Mouse (Mus musculus): ENCODE measurements around the gene Ptpn9. TPM values are rescaled to one million over a fixed set of nuclear protein-coding genes. Genes with fewer than 3 reads are reported as not detected.
"Not testable (repeated sequence)": the region's sequence is repeated elsewhere in the genome, so short reads cannot be mapped to it uniquely, and the experiment has no call there.

The Ptpn9 gene
- 21.6 and 22.1 TPM in 2 replicates for polyA plus RNA-seq (2016; fragmentation: Nextera tagmentation; extraction: Ambion mirVana)

DNA sequence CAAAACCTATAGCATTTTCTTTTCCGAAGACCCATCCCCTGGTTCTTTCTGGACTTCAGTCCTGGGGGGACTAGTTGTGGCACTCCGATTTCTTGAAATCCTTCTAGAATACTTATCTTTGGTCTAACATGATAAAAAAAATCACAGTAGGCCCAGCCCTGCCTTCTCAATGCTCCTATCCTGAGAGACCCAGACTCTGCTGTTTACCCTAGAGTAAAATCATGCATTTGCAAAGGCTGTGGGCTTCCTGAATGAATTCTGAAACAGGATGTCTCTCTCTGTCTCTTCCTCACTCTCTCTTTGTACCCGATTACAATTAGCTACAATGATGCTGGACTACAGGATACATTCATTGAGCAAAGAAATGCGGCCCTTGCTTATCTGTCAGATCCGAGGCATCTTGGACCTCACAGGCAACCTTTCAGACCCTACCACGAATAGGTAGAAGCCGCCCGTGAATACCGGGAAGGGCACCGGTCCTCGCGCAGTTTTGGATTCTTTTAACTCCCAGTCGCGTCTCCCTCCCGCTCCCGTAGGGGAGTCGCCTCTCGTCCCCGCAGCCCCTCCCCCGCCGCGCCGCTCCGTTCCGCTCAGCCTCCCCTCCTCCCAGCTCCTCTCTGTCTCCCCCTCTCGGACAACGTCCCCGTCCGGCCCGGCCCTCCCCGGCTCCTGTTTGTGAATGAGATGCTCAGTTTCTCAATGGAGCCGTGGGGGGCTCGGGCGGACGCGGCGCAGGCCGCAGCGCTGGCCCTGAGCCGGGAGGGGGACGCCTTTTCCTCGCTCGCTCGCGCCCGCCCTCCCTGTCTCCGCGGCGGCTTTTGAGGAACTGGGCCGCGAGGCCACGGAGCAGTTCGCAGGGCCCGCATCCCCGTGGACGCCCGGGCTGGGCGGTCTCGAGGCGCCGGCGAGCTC is at the start of gene Ptpn9:
Gene Ptpn9, plus strand, starts transcription at position 638 of the 912 bp plus-strand sequence.
- WGBS: 2% methylated on average over 62 of the region's 62 CpGs
- peak; percentile 96 for DNase-seq (ENCODE audit: low spot score)
- no peaks in the 10 kb centered on the region for H3K27me3 ChIP-seq (replicated peaks; ENCODE audit: low read depth, poor library complexity, severe bottlenecking)
- no peaks in the 10 kb centered on the region for H3K9me3 ChIP-seq
- H3K36me3 ChIP-seq (replicated peaks): peaks cover 8% of the 10 kb centered on the region
- H3K4me3 ChIP-seq: peak within 1 kb of the TSS; percentile 98
- peaks cover 9% of the 10 kb centered on the region for H3K4me1 ChIP-seq
- H3K27ac ChIP-seq (replicated peaks): peak within 1 kb of the TSS; percentile 95

DNA sequence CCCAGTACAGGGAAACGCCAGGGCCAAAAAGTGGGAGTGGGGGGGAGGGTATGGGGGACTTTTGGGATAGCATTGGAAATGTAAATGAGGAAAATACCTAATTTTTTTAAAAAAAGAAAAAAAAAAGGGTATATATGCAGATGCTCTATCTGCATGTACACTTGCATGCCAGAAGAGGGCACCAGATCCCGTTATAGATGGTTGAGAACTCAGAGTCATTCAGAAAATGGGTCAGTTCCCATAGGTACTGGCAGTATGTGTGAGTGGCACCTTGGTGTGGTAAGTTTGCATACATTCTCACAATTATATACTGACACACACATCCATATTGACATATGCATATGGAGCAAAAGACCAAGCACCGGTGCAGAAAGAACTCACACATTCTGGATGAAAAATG is 47.2 kb upstream of the Ptpn9 start:
- H3K9me3 ChIP-seq; H3K27ac ChIP-seq (replicated peaks); H3K27me3 ChIP-seq (replicated peaks; ENCODE audit: low read depth, poor library complexity, severe bottlenecking); DNase-seq (ENCODE audit: low spot score); H3K36me3 ChIP-seq (replicated peaks); H3K4me3 ChIP-seq: not testable (repeated sequence)
- H3K4me1 ChIP-seq: peaks cover 15% of the 10 kb centered on the region
- 32% methylated on average over 3 of the region's 3 CpGs for WGBS

DNA sequence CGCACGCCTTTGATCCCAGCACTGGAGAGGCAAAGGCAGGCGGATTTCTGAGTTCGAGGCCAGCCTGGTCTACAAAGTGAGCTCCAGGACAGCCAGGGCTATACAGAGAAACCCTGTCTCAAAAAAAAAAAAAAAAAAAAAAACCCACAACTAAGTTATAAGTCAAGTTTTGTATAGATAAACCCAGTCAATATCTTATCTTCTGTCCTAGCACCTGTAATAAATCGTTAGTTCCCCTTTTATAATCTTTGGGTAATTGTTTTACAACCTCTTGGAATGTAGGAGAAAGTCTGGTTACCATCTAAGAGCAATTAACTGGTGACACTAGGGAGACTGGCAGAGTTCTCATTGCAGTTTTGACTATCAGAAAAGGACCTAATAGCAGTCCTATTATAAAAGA is 46.0 kb upstream of the Ptpn9 start:
- H3K27me3 ChIP-seq (replicated peaks; ENCODE audit: low read depth, poor library complexity, severe bottlenecking); DNase-seq (ENCODE audit: low spot score); H3K36me3 ChIP-seq (replicated peaks); H3K4me3 ChIP-seq; H3K27ac ChIP-seq (replicated peaks); H3K9me3 ChIP-seq: not testable (repeated sequence)
- H3K4me1 ChIP-seq: peaks cover 15% of the 10 kb centered on the region
- 93% methylated on average over 5 of the region's 5 CpGs for WGBS

GRCm38 (mm10) chr9:56949767-56950166 is 45.0 kb upstream of the Ptpn9 start:
- no peaks in the 10 kb centered on the region for H3K9me3 ChIP-seq
- H3K27ac ChIP-seq (replicated peaks): peak overlapping the region; percentile 94
- DNase-seq (ENCODE audit: low spot score): peak; percentile 25
- H3K27me3 ChIP-seq (replicated peaks; ENCODE audit: low read depth, poor library complexity, severe bottlenecking): no peaks in the 10 kb centered on the region
- H3K4me1 ChIP-seq: peaks cover 15% of the 10 kb centered on the region
- H3K36me3 ChIP-seq (replicated peaks): no peaks in the 10 kb centered on the region
- 35% methylated on average over 13 of the region's 13 CpGs for WGBS
- H3K4me3 ChIP-seq: peak overlapping the region; percentile 70

DNA sequence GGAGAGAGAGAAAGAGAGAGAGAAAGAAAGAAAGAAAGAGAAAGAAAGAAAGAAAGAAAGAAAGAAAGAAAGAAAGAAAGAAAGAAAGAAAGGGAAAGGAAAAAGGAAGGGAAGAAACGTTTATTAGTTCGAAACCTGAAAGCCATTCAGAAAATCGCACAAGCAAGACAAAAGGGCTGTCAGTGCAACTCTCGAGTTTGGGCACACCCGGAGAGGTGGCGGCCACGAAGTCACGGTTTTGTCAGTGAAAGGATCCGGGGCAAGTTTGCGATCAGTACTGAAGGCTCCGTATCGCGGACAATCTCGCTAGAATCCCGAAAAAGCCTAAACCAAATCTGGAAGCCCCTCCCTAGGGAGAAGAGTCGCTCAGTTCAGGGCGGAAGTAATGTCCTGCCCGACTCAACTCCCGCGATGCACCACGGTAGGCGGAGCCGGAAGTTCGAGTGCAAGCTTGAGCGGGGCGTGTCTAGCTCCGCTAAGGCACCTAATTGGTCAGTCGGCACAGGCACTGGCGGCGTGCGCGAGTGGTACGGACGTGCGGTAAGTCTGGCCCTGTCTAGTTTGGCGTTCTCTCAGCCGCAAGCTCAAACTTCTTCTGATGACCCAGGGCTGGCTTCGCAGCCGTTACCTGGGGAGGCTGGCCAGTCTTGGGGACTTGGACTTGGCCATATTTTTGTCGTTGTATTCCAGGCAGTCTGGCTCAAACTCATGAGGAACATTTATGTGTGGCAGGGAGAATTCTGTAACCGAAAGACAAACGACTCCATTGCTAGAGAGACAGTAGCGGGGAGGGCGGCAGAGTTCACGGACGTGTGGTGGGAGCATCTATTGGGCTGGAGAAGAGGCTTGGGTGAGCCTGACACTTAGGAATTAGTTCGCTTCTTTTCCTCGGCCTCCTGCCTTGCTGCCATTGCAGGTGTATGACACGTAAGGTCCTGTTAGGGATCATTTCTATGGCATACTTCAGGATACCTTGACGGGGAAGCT is 44.0 kb upstream of the Ptpn9 start, which contains the start of gene Snupn:
Gene Snupn, plus strand, starts transcription at position 465 of the 987 bp plus-strand sequence.
- no peaks in the 10 kb centered on the region for H3K9me3 ChIP-seq
- H3K36me3 ChIP-seq (replicated peaks): 0 out of 2 replicates have a peak, but pooled peaks cover 3% of the 10 kb centered on the region
- H3K4me3 ChIP-seq: peak within 1 kb of the TSS; percentile 70
- H3K27ac ChIP-seq (replicated peaks): peak within 1 kb of the TSS; percentile 94
- peak; percentile 98 for DNase-seq (ENCODE audit: low spot score)
- no peaks in the 10 kb centered on the region for H3K27me3 ChIP-seq (replicated peaks; ENCODE audit: low read depth, poor library complexity, severe bottlenecking)
- WGBS: under 1% methylated on average over 50 of the region's 50 CpGs
- peaks cover 15% of the 10 kb centered on the region for H3K4me1 ChIP-seq

GRCm38 (mm10) chr9:56953562-56953961 is 41.2 kb upstream of the Ptpn9 start:
- Histone ChIP-seq H3K36me3 (replicated peaks) (peaks cover 19% of the 10 kb centered on the region), H3K4me3 (no peak overlapping the region), H3K9me3 (no peaks in the 10 kb centered on the region), H3K27me3 (replicated peaks; ENCODE audit: low read depth, poor library complexity, severe bottlenecking) (no peaks in the 10 kb centered on the region), H3K27ac (replicated peaks) (no peak overlapping the region), H3K4me1 (peaks cover 15% of the 10 kb centered on the region)
- WGBS: 95% methylated on average over 1 of the region's 1 CpGs
- DNase-seq (ENCODE audit: low spot score): no peak

- Histone ChIP-seq H3K4me1 (no peaks in the 10 kb centered on the region), H3K9me3 (0 out of 2 replicates have a peak, but pooled peaks cover 3% of the 10 kb centered on the region), H3K27ac (replicated peaks) (no peak overlapping the region), H3K27me3 (replicated peaks; ENCODE audit: low read depth, poor library complexity, severe bottlenecking) (no peaks in the 10 kb centered on the region), H3K36me3 (replicated peaks) (peaks cover 37% of the 10 kb centered on the region), H3K4me3 (no peak overlapping the region)
- no peak for DNase-seq (ENCODE audit: low spot score)
- 81% methylated on average over 7 of the region's 7 CpGs for WGBS
Measured at GRCm38 (mm10) chr9:56956966-56957675, 37.6 kb upstream of the Ptpn9 start.

- Histone ChIP-seq H3K27ac (replicated peaks) (no peak overlapping the region), H3K4me1 (no peaks in the 10 kb centered on the region), H3K4me3 (no peak overlapping the region), H3K27me3 (replicated peaks; ENCODE audit: low read depth, poor library complexity, severe bottlenecking) (no peaks in the 10 kb centered on the region), H3K9me3 (0 out of 2 replicates have a peak, but pooled peaks cover 3% of the 10 kb centered on the region), H3K36me3 (replicated peaks) (peaks cover 51% of the 10 kb centered on the region)
- no peak for DNase-seq (ENCODE audit: low spot score)
- 94% methylated on average over 2 of the region's 2 CpGs for WGBS
Measured at GRCm38 (mm10) chr9:56958689-56959088, 36.0 kb upstream of the Ptpn9 start.

- H3K9me3 ChIP-seq: 0 out of 2 replicates have a peak, but pooled peaks cover 3% of the 10 kb centered on the region
- peaks cover 56% of the 10 kb centered on the region for H3K36me3 ChIP-seq (replicated peaks)
- H3K27ac ChIP-seq (replicated peaks): no peak overlapping the region
- H3K4me3 ChIP-seq: no peak overlapping the region
- H3K4me1 ChIP-seq: no peaks in the 10 kb centered on the region
- WGBS: 94% methylated on average over 3 of the region's 3 CpGs
- no peaks in the 10 kb centered on the region for H3K27me3 ChIP-seq (replicated peaks; ENCODE audit: low read depth, poor library complexity, severe bottlenecking)
- no peak for DNase-seq (ENCODE audit: low spot score)
Measured at GRCm38 (mm10) chr9:56961591-56961990, 33.1 kb upstream of the Ptpn9 start.

DNA sequence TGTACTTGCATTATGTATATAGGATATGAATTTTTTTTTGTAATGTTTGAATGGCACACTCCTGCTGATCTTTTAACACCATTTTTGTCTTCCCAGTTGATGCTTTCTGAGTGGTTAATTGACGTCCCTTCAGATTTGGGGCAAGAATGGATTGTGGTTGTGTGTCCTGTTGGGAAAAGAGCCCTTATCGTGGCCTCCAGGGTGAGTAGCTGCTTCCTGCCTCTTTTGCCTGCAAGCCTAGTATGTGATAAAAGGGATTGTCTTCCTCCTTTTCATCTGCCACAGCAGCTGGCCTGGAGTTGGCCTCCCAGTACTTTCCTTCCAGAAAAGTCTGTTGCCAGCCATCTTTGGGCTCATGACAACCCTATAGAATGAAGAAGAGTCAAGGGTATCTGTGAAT is 24.6 kb upstream of the Ptpn9 start:
- 77% methylated on average over 2 of the region's 2 CpGs for WGBS
- Histone ChIP-seq H3K4me3 (no peak overlapping the region), H3K27me3 (replicated peaks; ENCODE audit: low read depth, poor library complexity, severe bottlenecking) (no peaks in the 10 kb centered on the region)

GRCm38 (mm10) chr9:56973960-56974524 is 20.7 kb upstream of the Ptpn9 start:
- DNase-seq (ENCODE audit: low spot score): no peak
- H3K36me3 ChIP-seq (replicated peaks): peaks cover 18% of the 10 kb centered on the region
- 86% methylated on average over 8 of the region's 8 CpGs for WGBS
- H3K9me3 ChIP-seq: no peaks in the 10 kb centered on the region
- no peak overlapping the region for H3K4me3 ChIP-seq
- no peak overlapping the region for H3K27ac ChIP-seq (replicated peaks)
- H3K27me3 ChIP-seq (replicated peaks; ENCODE audit: low read depth, poor library complexity, severe bottlenecking): no peaks in the 10 kb centered on the region
- H3K4me1 ChIP-seq: no peaks in the 10 kb centered on the region

More for the DNA sequence above, 24.6 kb upstream of the Ptpn9 start:
- Histone ChIP-seq H3K27ac (replicated peaks) (no peak overlapping the region), H3K36me3 (replicated peaks) (peaks cover 28% of the 10 kb centered on the region), H3K4me1 (no peaks in the 10 kb centered on the region), H3K9me3 (no peaks in the 10 kb centered on the region)
- no peak for DNase-seq (ENCODE audit: low spot score)
